Mouse (Mus musculus): ENCODE data around the gene Hyal2. TPM values are rescaled to one million over a fixed set of nuclear protein-coding genes. Genes with fewer than 3 reads are reported as not detected.

Hyal2 gene
- total and polyA plus RNA-seq, 3 experiments, result 40.2 to 43.6 (median 40.8) TPM

GRCm38 (mm10) chr9:107566855-107567254 lies 890 bp upstream of the Hyal2 start:
- H3K4me3 ChIP-seq, result peak overlapping the region; percentile 79
- no peaks in the 10 kb centered on the region for H3K79me2 ChIP-seq (replicated peaks; ENCODE audit: control insufficient read depth, insufficient read depth, low read length)
- peaks cover 6% of the 10 kb centered on the region for H3K36me3 ChIP-seq (ENCODE audit: control insufficient read depth, insufficient read depth, low read length)
- intact Hi-C loops (cut with DNase I), result loop anchor here (2.0 to 5.0 kb wide), 2 partner anchors 65 to 78 kb away; no protein-coding TSS in a partner anchor
- H3K4me1 ChIP-seq (ENCODE audit: control insufficient read depth, insufficient read depth, low read length), result peaks cover 17% of the 10 kb centered on the region
- no peak overlapping the region for H3K9ac ChIP-seq (ENCODE audit: low read depth, low read length)
- H3K27me3 ChIP-seq (ENCODE audit: control insufficient read depth, insufficient read depth, low read length), result no peaks in the 10 kb centered on the region
- TF ChIP-seq CTCF (IDR thresholded peaks at IDR 0.05), result peak; percentile 43
- peak; percentile 67; the same call in 1 of the 2 replicates for TF ChIP-seq POLR2A (IDR thresholded peaks at IDR 0.05; ENCODE audit: insufficient read depth, low read depth, low read length)
- peak; percentile 100 for TF ChIP-seq EP300 (IDR thresholded peaks at IDR 0.05; ENCODE audit: insufficient read depth, low read depth, low read length)
- peak overlapping the region; percentile 95 for H3K27ac ChIP-seq
- 19% methylated on average over 3 of the region's 3 CpGs for WGBS
- DNase-seq, result peak; percentile 67 to 85

GRCm38 (mm10) chr9:107568331-107569261 lies 851 bp downstream of the Hyal2 start:
- Histone ChIP-seq H3K4me1 (ENCODE audit: control insufficient read depth, insufficient read depth, low read length) (peaks cover 21% of the 10 kb centered on the region), H3K4me3 (peak overlapping the region; percentile 79), H3K79me2 (replicated peaks; ENCODE audit: control insufficient read depth, insufficient read depth, low read length) (no peaks in the 10 kb centered on the region), H3K36me3 (ENCODE audit: control insufficient read depth, insufficient read depth, low read length) (no peaks in the 10 kb centered on the region), H3K27me3 (ENCODE audit: control insufficient read depth, insufficient read depth, low read length) (no peaks in the 10 kb centered on the region), H3K27ac (peak overlapping the region; percentile 95), H3K9ac (ENCODE audit: low read depth, low read length) (peak overlapping the region; percentile 79)
- no peak for TF ChIP-seq CTCF (IDR thresholded peaks at IDR 0.05)
- peak; percentile 72; the same call in 1 of the 2 replicates for TF ChIP-seq POLR2A (IDR thresholded peaks at IDR 0.05; ENCODE audit: insufficient read depth, low read depth, low read length)
- 0 out of 2 replicates have a peak, but pooled peaks have one; percentile 31 for TF ChIP-seq EP300 (IDR thresholded peaks at IDR 0.05; ENCODE audit: insufficient read depth, low read depth, low read length)
- DNase-seq, result peak; percentile 88 to 91
- intact Hi-C loops (cut with DNase I), result loop anchor here (2.0 to 5.0 kb wide), 2 partner anchors 14 to 64 kb away; no protein-coding TSS in a partner anchor
- under 1% methylated on average over 41 of the region's 41 CpGs for WGBS

GRCm38 (mm10) chr9:107569270-107569669 lies 1.5 kb downstream of the Hyal2 start:
- intact Hi-C loops (cut with DNase I), result loop anchor here (2.0 to 5.0 kb wide), 2 partner anchors 14 to 63 kb away; no protein-coding TSS in a partner anchor
- peak overlapping the region; percentile 79 for H3K9ac ChIP-seq (ENCODE audit: low read depth, low read length)
- H3K79me2 ChIP-seq (replicated peaks; ENCODE audit: control insufficient read depth, insufficient read depth, low read length), result no peaks in the 10 kb centered on the region
- TF ChIP-seq CTCF (IDR thresholded peaks at IDR 0.05), result no peak
- TF ChIP-seq POLR2A (IDR thresholded peaks at IDR 0.05; ENCODE audit: insufficient read depth, low read depth, low read length), result 0 out of 2 replicates have a peak, but pooled peaks have one; percentile 36
- peak overlapping the region; percentile 79 for H3K4me3 ChIP-seq
- peak overlapping the region; percentile 95 for H3K27ac ChIP-seq
- H3K27me3 ChIP-seq (ENCODE audit: control insufficient read depth, insufficient read depth, low read length), result no peaks in the 10 kb centered on the region
- whole genome bisulfite sequencing, result 1% methylated on average over 23 of the region's 23 CpGs
- peaks cover 16% of the 10 kb centered on the region for H3K4me1 ChIP-seq (ENCODE audit: control insufficient read depth, insufficient read depth, low read length)
- no peaks in the 10 kb centered on the region for H3K36me3 ChIP-seq (ENCODE audit: control insufficient read depth, insufficient read depth, low read length)
- DNase-seq, result no peak

- peak overlapping the region; percentile 95 for H3K27ac ChIP-seq
- peaks cover 14% of the 10 kb centered on the region for H3K4me1 ChIP-seq (ENCODE audit: control insufficient read depth, insufficient read depth, low read length)
- TF ChIP-seq POLR2A (IDR thresholded peaks at IDR 0.05; ENCODE audit: insufficient read depth, low read depth, low read length), result no peak
- no peak for TF ChIP-seq CTCF (IDR thresholded peaks at IDR 0.05)
- no peak for TF ChIP-seq EP300 (IDR thresholded peaks at IDR 0.05; ENCODE audit: insufficient read depth, low read depth, low read length)
- H3K36me3 ChIP-seq (ENCODE audit: control insufficient read depth, insufficient read depth, low read length), result no peaks in the 10 kb centered on the region
- H3K79me2 ChIP-seq (replicated peaks; ENCODE audit: control insufficient read depth, insufficient read depth, low read length), result no peaks in the 10 kb centered on the region
- no peak for DNase-seq
- intact Hi-C loops (cut with DNase I), result no loop called here
- 46% methylated on average over 13 of the region's 13 CpGs for WGBS
- H3K27me3 ChIP-seq (ENCODE audit: control insufficient read depth, insufficient read depth, low read length), result no peaks in the 10 kb centered on the region
- H3K4me3 ChIP-seq, result peak overlapping the region; percentile 79
- peak overlapping the region; percentile 79 for H3K9ac ChIP-seq (ENCODE audit: low read depth, low read length)
These were observed 2.3 kb downstream of the Hyal2 start for GRCm38 (mm10) chr9:107570016-107570415.

GRCm38 (mm10) chr9:107570845-107571244 lies 3.1 kb downstream of the Hyal2 start:
- WGBS, result 34% methylated on average over 21 of the region's 21 CpGs
- H3K36me3 ChIP-seq (ENCODE audit: control insufficient read depth, insufficient read depth, low read length), result no peaks in the 10 kb centered on the region

More at GRCm38 (mm10) chr9:107570845-107571244, 3.1 kb downstream of the Hyal2 start:
- H3K9ac ChIP-seq (ENCODE audit: low read depth, low read length), result peak overlapping the region; percentile 79
- no peak for DNase-seq
- H3K79me2 ChIP-seq (replicated peaks; ENCODE audit: control insufficient read depth, insufficient read depth, low read length), result no peaks in the 10 kb centered on the region
- H3K4me1 ChIP-seq (ENCODE audit: control insufficient read depth, insufficient read depth, low read length), result peaks cover 14% of the 10 kb centered on the region
- H3K27me3 ChIP-seq (ENCODE audit: control insufficient read depth, insufficient read depth, low read length), result no peaks in the 10 kb centered on the region
- intact Hi-C loops (cut with DNase I), result no loop called here
- H3K4me3 ChIP-seq, result peak overlapping the region; percentile 79
- H3K27ac ChIP-seq, result peak overlapping the region; percentile 95
- no peak for TF ChIP-seq CTCF (IDR thresholded peaks at IDR 0.05)
- TF ChIP-seq POLR2A (IDR thresholded peaks at IDR 0.05; ENCODE audit: insufficient read depth, low read depth, low read length), result peak; percentile 30; the same call in 1 of the 2 replicates
- no peak for TF ChIP-seq EP300 (IDR thresholded peaks at IDR 0.05; ENCODE audit: insufficient read depth, low read depth, low read length)
